Mouse (Mus musculus) layer of hippocampus, adult 8-10 months (tissue): ENCODE measurements around the gene Cnpy1. TPM values are rescaled to one million over a fixed set of nuclear protein-coding genes. Genes with fewer than 3 reads are reported as not detected.
A peak's percentile ranks its signal among the peaks of the same experiment; 100 is the strongest.

ENCODE experiments used
- DNase-seq, 2 experiments: peaks; one replicate each; pipeline ENCODE4 v3.0.0; 2022; ENCODE audit warnings: low spot score in 2 of 2
- total RNA-seq, 4 experiments: library from RNA; stranded (reverse); gene quantifications; 2 replicates each; pipeline ENCODE4 v1.2.4; 2022

Gene Cnpy1
- total RNA-seq = under 1 TPM in 3 of 4 experiments, not detected in 1; 0.12 to 0.43 (median 0.25) TPM

GRCm38 (mm10) chr5:28245574-28245973, at the start of gene Cnpy1:
TSS of gene Cnpy1 (minus strand) at chr5:28245806.
- no peak for DNase-seq

DNA sequence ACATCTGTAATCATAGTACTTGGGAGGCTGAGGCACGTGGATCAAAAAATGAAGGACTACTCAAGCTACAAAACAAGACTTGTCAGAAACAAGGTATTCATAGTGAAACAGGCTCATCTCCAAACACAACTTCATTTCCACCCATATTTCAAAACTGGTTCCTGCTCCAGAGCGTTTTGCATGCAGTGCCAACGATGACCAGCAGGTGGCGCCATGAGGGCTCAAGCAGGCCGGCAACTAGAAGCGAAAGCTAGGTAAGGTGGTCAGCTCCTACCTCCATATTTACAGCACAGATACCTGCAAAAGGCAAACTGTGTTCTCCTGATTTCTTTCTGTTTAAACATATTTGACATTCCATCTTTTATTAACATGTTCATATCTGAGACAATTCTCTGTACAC, 48.4 kb upstream of the Cnpy1 start:
- DNase-seq = peak; percentile 42 to 84

- DNase-seq = no peak
Measured at GRCm38 (mm10) chr5:28292281-28292680, 46.7 kb upstream of the Cnpy1 start.

DNA sequence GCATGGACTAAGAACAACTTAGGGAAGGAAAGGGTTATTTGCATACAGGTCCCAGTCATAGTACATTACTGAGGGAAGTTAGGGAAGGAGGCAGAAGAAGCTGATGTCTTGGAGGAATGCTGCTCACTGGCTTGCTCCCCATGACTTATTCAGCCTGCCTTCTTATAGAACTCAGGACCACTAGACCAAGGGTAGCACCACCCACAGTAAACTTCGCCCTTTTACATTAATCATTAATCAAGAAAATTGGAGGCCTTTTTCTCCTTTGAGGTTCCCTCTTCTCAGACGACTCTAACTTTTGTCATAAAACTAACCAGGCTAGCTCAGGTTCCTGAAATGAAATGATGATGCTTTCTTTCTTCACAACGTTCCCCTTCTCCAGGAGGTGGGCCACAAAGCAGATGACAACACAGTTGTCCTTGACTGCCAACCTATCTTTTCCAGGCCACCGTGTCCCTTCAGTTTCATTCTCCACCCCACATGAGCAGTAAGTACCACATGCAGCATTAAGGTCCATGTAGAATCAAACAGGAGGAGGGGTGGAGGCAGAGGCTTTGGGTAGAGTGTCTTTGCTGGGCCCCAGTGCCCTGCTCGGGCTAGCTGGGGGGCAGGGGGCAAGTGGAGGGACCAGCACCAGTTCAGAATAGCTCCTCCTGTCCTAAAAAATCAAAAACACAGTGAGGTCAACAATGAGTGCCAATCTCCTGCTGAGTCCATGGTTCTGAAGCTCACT, 45.7 kb upstream of the Cnpy1 start:
- no peak for DNase-seq

DNA sequence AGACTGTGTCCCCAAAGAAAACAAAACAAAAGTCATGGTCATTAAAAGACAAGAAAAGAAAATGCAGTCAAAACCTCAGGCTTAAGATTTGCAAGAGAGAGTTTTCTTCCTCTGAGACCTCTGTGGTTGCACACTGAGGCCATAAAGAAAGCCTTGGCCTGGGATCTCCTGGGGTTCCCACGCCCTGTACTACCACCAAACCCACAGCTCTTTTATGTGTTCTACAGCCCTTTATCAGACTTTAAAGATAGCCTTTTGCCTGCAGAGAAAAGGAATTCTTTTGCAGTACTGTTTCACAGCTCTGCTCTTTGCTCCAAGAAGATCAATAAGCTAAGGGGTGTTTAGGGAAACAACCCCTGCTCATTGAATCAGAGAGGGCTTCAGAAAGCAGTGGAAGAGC, 45.0 kb upstream of the Cnpy1 start:
- DNase-seq = no peak

DNA sequence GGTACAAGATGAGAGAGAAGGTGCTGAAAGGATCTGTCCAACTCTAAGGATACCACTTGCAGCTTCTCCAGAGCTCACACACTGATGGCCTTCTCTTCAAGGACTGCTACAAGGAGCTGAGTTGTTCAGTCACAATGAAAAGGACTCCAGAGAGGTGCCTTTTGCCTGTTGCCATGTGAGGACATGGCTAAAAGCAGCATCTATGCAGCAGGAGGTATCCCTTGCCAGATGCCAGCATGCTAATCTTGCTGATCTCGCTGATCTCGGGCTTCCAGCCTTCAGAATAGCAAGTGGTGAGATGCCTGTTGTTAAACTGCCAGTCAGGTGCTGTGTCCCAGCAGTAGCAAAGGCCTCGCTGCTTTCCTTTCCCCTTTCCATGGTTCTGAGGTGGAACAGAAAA, 43.5 kb upstream of the Cnpy1 start:
- no peak for DNase-seq

DNA sequence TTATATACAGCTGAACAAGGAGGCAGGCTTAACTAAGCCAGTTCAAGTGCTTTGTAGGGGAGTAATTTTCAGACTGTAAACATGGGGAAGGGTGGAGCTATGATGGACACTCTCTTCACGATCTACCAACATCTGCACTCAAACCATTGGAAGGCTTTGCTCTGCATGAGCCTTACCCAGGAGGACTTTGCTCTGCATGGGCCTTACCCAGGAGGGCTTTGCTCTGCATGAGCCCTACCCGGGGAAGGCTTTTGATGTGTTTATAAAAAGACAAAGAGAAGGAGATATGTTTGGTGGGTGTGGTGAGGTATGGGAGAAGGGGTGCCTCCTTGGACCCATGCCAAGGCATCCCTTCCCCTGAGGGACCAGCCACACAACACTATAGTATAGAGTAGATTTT, 31.7 kb upstream of the Cnpy1 start:
- DNase-seq = no peak

- DNase-seq = no peak
Measured at GRCm38 (mm10) chr5:28272836-28273235, 27.2 kb upstream of the Cnpy1 start.

DNA sequence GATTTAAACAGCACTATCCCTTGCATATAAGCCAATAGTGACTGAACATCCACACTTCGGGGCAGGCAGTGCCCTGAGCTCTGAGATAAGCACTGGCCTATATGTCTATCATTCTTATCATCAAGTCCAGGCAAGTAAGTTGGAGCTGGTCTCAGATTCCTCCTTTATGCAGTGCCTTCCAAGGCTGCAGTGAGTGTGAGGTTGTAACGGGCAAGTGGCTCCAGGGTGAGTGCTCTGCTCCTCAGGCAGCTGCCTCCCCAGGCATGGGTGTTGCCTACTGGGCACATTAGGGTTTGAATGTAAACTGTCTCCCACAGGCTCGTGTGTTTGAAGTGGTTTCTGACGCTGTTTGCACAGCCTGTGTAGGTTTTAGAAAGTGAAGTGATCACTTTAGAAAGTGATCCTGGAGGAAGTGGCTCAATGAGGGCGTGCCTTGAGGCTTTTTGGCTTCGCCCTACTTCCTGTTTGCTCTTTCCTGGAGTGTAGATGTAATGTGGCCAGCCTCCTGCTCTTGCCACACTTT, 23.9 kb upstream of the Cnpy1 start:
- DNase-seq = no peak

GRCm38 (mm10) chr5:28267576-28267975, 22.0 kb upstream of the Cnpy1 start:
- DNase-seq = no peak

DNA sequence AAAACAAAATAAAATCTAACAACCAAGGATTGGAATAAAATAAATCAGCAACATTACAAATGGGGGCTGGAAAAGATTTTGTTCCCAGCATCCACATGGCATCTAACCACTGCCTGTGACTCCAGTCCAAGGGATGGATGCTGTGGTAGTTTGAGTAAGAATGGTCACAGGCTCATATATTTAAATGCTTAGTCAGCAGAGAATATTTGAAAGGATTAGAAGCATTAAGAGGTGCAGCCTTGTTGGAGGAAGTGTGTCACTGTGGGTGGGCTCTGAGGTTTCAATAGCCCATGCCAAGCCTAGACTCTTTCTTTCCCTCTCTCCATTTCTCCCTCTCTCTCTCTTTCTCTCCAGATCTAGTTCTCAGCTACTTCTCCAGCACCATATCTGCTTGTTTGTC, 20.0 kb upstream of the Cnpy1 start:
- no peak for DNase-seq

- DNase-seq = no peak
Measured at GRCm38 (mm10) chr5:28263852-28264251, 18.2 kb upstream of the Cnpy1 start.

DNA sequence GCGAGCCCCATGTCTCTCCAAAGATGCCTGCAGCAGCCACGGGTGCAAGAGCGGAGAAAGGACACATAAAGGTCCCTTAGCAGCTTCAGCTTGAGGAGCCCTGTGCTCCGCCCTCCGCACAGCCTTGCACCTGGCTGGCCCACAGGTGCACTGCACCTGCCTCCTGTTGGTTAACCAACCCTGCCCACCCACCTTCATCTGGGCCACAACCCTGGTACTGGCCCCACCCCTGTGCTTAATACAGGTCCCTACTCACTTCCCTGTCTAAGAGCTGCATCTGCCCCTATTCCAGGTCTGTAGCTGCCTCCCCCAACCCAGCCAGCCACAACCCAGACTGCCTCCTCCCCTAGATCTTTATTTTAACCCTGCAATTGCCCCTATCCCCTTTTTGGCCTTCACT, 16.5 kb upstream of the Cnpy1 start:
- DNase-seq = no peak

DNA sequence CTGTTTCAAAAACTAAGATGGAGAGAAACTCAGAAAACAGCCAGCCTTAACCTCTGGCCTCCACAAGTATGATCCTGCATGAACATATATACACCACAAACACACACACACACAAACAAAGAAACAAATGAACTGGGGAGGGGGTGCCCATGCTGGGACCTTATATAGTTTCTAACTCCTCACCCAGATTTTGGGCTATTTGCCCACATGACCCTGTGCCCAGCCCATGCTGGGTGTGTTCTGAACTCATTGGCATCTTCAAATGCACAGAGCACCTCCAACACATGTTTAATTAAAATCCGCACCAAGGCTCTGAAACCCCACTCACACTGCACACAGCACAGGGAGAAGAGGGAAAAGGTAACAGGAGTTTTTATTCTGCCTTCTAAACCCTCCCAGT, 14.3 kb upstream of the Cnpy1 start:
- DNase-seq = no peak

GRCm38 (mm10) chr5:28259385-28259784, 13.8 kb upstream of the Cnpy1 start:
- DNase-seq = no peak

DNA sequence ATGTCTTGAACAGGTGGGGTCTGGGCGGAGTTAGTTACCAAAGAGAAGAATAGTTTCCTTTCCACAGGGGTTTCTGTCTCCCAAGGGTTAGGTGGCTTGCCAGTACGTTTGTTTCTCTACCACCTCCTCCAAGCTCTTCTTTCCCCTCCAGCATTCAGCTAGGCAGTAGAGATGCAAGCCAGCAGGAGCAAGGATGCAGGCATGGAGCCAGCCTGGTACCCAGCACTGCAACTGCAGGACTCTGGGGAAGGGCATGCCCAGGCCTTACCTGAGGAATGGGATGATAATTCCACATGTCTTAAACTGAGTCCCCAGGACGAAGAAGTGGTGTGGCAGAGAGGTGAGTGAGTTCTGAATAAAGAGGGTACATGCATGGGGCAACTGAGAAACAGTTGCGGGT, 12.2 kb upstream of the Cnpy1 start:
- DNase-seq = no peak

DNA sequence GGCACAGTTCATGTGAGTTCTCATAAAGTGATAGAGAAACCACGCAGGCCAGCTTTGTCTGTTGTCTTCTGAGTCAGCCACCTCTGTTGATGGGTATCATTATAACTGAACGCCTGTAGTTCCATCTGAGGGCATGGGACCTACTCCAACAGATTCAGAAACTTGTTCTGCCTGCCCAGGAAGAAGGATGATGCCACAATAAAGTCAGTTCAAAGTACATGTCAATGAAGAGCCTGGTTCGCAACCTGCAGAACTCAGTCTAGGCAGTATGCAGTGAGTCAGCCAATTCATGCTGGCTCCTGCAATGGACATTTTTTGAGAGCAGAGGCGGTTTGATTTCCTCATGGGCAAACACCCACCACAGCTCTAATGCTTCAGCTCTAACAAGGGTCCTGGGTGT, 7.4 kb upstream of the Cnpy1 start:
- DNase-seq = no peak

- no peak for DNase-seq
Measured at GRCm38 (mm10) chr5:28252260-28252659, 6.7 kb upstream of the Cnpy1 start.

GRCm38 (mm10) chr5:28251211-28251764, 5.7 kb upstream of the Cnpy1 start:
- no peak for DNase-seq

DNA sequence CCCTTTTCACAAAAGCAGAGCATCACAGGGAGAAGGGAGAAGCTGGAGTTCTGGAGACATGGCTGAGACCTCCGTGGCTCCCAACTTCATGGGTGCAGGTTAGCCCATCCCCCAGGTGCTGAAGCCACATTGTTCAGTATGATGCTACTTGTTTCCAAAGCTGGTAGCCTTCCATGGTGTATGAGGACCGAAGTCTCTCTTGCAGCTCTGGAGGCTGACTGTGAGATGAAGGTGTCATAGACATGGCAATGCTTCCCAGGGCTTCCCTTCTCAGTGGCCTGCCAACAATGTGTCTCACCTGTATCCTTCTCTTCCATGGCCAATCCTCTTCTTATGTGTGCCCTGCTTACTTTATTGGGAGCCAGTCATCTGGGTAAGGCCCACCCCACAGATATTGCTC, 4.9 kb upstream of the Cnpy1 start:
- no peak for DNase-seq

- no peak for DNase-seq
Measured at GRCm38 (mm10) chr5:28245121-28245520, 485 bp downstream of the Cnpy1 start.

DNA sequence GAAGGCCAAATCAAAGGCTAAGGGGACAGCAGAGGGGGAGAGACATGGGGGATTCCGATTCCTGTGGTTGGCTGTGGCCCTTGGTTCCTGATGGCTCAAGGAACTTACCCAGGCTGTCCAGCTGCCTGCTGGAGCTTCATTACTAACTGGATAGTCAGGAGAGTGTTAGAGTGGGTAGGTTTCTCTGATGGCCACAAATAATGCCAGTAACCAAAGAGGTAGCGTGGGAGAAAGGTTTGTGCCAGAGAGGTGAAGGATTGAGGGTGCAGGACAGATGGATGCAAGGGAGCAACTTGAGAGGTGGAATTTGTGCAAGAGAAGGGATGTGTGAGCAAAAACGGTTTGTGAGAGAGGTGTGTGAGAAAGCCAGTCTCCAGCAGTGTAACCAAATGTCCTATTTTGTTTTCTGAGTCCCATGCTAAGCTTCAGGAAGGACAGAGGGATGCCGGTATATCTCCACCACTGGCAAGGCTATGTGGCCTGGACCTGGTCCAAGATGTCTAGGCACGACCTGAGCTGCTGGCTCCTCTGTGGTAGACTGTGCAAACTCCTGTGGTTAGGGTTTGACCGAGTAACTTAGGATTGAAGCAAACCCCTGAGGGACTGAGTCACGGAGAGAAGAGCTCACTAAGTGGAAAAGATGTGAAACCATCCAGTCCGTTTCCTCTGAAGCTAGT, 2.0 kb downstream of the Cnpy1 start:
- DNase-seq = no peak

DNA sequence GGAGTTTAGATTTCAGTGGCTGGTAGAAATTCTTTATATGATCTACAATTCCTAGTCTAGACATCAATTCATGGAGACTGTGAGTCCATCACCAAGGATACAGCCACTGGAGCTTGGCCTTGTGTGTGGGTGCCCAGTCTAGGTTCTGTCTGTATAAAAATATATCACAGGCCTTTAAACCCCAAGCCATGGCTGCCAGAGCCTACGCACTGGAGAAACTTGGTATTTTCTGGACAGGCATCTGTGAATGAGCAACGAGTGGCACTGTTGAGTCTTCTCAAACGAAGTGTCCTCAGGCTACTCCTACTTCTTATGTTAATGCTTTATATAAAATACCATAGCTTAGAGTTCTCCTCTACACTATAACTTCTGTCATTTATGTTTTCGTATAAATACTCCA, 4.2 kb downstream of the Cnpy1 start:
- DNase-seq = no peak
